Mouse (Mus musculus) T-cell, adult 2 months (primary cell): Measurements from ENCODE around the gene Rassf3.

Experiments
- DNase-seq: peaks from one replicate; pipeline ENCODE4 v3.0.0; 2022; ENCODE audit warnings: low spot score

Gene Rassf3

GRCm38 (mm10) chr10:121461404-121462161 is 14.6 kb downstream of the Rassf3 start:
- no peak for DNase-seq

DNA sequence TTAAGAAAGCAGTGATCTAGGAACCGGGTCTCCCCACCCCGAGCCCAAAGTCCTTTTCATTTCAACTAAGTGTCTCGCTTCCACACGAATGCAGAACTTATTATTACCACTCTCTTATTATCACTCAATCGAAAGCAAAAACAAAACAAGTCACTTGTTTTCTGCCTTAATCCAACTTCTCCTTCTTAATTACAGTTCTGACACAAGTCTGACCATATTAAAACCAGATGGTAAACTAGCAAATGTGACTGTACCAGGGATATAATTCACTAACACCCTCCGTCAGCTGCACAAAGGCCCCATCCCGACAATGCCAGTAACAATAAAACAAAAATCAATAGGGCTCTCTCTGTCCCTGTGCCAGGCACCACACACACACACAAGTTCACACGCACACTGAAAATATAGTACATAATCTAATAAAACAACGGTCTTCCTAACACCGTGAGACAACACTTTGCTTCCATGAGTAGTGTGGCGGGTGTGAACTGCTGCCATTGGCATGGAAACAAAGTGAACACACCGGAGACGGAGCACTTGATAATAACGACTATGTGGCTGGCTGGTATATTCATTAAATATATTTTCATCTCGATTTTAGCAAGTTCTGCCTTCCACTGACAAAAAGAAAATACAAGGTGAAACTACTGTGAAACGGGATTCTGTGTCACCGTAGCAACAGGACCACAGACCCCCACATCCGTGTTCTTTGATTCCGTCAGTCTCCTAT is 16.9 kb downstream of the Rassf3 start:
- no peak for DNase-seq

DNA sequence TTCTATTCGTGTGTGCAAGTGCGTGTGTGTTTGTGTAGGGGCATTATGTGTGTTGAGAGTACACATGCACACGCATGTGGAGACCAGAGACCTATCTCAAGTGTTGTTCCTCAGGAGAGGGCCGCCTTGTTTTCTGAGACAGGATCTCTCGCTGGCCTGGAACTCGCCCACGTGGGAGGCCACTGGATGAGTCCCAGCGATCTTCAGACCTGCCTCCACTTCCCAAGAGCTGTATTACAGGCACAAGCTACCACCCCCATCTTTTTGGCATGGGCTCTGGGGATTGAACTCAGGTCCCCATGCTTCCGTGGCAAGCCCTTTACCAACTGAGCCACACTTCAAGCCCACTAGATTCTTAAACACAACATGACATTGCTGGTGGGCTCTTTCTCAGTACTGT is 17.7 kb downstream of the Rassf3 start:
- DNase-seq = no peak

- DNase-seq = no peak
These were observed 18.8 kb downstream of the Rassf3 start for GRCm38 (mm10) chr10:121457381-121457780.

GRCm38 (mm10) chr10:121455517-121455916 is 20.6 kb downstream of the Rassf3 start:
- DNase-seq = no peak

GRCm38 (mm10) chr10:121454708-121455475 is 21.3 kb downstream of the Rassf3 start:
- no peak for DNase-seq

- no peak for DNase-seq
These were observed 22.1 kb downstream of the Rassf3 start for GRCm38 (mm10) chr10:121454033-121454432.

DNA sequence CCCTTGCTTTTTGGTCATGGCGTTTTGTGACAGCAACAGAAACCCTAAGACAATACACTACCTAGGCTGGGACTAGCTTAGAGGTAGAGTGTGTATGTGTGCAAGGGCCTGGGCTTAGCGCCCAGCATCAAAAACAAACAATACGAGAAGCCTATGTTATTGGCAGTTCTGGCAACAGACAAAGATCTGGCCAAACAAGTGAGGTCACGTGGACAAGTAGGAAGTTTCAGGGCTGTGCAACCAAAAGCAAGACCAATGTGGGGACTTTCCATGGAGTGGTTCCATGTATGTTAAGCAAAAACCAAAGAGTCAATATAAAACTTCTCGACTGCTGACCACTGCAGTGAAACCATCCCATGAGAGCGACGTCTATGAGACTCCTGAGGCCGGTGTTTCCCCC is 30.3 kb downstream of the Rassf3 start:
- no peak for DNase-seq

GRCm38 (mm10) chr10:121444198-121444597 is 31.9 kb downstream of the Rassf3 start:
- DNase-seq = no peak

DNA sequence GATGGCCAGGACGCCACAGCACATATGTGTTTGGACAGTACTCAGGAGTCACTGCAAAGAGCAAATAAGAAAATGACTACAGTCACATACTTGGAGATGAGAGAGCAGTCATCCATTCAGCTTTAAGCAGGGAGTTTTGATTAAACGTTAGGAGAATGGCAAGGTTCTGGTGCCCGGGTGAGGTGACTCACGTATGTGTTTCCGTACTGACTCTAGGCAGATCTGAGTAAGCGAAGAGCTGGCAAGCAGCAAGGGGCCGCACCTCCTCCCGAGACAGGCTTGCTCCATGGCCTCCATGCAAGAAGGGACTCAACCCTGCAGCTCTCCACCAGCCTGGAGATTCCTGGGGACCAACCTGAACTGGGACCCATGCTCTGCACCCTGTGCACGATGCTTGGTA is 32.4 kb downstream of the Rassf3 start:
- DNase-seq = no peak

DNA sequence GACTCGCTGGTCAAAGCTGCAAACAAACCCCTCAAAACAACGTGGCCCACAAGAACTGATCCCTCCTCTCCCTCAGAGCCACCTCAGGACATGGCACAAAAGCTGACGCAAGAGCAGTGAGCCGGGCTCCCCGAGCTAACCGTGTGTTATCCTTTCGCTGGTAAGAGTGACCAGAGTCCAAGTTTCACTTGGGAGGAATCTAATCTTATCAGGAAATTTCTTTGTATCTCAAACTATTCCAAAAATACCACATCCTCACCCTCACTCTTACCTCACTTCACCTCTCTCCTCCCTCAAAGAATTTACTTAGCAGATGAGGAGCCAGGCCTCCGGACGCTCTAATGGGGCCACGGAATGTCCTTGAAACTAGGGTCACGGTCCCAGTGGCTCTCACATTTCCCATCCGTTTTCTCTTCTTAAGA is 36.8 kb downstream of the Rassf3 start:
- no peak for DNase-seq

GRCm38 (mm10) chr10:121438109-121438508 is 38.0 kb downstream of the Rassf3 start:
- no peak for DNase-seq

GRCm38 (mm10) chr10:121436693-121437092 is 39.5 kb downstream of the Rassf3 start:
- no peak for DNase-seq

DNA sequence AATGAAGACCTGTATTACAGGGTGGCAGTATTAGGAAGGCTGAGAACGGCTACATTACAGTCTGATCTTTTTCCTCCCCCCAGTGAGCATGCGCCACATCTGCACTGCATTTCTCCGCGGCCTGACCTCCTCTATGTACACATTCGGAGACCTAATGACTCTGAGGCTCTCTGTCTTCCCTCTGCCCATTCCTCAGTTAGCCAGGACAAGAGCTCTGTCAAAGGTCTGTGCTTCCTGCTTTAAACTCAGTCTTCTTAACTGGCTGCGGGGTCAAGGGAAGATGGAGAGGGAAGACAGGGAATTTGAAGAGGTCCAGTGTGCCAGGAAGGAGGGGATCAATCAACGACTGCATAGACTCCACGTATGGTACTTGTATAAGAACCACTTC is 39.9 kb downstream of the Rassf3 start:
- no peak for DNase-seq

DNA sequence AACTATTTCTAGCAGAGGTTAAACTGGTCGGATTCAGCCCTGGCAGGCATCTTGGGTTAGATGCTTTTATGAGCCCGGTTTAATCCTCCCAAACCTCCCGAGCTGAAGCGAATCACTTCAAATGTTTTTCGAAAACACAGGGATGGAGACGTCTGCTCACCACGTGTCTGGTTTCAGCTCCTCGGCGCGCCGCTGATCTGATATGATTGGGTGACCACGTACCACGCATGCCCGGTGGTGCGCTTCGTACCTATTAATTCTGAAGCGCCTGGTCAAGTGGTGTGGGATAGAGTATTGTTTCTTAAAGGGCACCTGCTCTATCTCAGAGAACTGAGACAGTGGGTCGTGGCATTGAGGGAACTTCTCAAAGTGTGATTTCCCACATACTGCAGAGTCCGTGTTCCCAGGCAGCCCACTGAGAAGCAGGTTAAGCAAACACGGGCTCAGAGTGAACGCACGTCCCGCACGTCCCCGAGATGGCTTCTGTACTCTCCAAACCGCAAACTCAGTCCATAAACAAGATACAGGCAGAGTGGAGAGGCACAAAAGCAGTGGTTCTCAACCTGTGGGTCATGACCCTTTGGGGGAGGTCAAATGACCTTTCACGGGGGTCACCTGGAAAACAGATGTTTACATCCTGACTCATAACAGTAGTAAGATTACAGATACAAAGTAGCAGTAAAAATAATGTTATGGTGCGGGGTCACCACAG is 40.4 kb downstream of the Rassf3 start:
- no peak for DNase-seq

GRCm38 (mm10) chr10:121434441-121435103 is 41.6 kb downstream of the Rassf3 start:
- DNase-seq = no peak

DNA sequence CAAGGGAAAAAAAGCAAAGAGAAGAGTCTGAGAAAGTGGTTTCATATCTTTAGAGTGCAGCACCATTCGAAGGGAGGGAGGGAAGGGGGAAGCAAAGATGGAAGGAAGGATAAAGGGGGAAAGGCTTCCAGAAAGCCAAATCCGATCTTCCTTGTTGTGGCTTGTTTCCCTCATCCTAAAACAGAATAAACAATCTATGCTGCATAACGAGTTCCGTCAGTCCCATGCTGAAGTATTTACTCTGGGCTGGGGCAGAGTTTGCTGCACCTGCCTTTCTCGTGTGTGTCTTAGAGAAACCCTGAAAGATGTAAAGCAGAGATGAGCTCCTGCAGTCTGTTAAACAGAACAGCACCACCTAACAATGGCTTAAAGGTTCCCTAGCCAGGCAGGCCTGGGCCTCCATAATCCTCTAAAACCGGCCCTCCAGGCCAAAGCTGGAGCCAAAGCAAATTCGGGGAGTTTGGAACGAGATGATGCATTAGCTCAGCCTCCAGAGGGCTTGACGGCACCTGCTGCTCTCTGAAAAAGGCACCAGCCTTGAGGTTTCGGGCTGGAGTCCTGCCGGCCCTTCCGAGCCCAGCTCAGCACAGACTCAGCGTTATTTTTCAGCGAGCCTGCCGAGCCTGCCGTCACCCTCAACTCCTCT is 43.4 kb downstream of the Rassf3 start:
- DNase-seq = no peak

DNA sequence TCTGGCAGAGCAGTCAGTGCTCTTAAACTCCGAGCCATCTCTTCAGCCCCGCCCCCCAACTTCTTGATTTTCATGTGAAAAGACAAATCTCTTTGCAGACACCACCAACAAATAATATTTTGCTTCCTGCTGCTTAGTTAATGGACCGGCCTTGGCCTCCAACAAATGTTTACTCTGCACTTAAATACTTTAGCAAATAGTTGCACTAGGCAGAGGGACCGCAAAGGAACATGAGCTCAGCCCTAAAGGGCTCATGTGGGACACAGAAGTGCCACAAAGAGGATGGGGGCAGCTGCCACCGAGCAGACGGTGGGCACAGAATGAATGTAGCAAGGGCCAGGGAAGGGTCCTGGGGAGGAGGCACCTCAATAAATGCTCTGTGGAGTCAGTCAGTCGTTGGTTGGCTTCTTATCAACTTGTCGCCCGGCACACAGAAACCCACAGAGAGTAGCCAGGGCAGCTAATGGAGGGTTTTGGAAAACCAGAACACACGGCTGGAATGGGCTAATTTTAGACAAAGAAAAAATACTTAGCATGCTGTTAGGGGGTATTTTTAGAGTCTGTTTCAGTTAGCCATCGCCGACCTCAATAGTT is 44.0 kb downstream of the Rassf3 start:
- no peak for DNase-seq

- no peak for DNase-seq
These were observed 45.2 kb downstream of the Rassf3 start for GRCm38 (mm10) chr10:121430764-121431540.
